Mouse (Mus musculus) lung, postnatal 36 days (tissue): ENCODE measurements around the gene Nup133.
"Not testable (repeated sequence)": the region's sequence is repeated elsewhere in the genome, so short reads cannot be mapped to it uniquely, and the experiment has no call there.

ENCODE experiments used
- DNase-seq: peaks from one replicate; pipeline ENCODE4 v3.0.0; 2022; ENCODE audit warnings: mixed read lengths

The Nup133 gene

DNA sequence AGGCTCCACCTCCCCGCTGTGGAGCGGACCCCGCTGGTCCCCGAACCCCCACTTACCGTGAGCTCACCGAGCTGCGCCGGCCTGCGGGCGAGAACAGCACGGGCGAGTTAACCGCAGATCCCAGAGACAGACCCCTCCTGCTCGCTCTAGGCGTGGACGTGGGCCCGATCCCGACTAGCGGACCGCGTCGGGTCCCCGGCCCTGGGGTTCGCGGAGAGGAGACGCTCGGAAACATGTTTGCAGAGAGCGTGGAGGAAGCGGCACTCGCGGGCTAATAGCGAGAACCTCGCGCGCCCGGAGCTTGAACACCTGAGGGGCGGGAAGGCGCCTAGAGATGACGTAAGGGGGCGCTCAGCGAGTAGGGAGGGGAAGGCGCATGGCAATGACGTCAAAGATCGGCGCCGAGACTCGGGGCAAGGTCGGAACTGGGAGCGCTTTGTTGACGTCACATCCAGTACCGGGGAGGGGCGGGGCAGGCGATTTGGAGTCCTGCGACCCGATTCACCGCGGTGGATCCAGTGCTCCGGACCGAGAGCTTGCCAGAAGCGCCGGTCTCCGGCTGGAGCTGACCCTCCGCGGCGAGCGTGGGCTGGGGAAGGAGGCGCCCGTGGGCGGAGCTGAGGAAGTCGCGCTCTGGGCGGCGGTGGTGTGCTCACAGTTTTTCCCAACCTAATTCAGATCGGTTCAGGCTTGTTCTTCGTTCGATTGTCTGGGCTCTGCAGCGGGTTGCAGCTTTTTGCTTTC lies at the start of gene Nup133:
Gene Nup133, minus strand, starts transcription at position 324 of the 744 bp plus-strand sequence.
- peak; percentile 100 for DNase-seq

DNA sequence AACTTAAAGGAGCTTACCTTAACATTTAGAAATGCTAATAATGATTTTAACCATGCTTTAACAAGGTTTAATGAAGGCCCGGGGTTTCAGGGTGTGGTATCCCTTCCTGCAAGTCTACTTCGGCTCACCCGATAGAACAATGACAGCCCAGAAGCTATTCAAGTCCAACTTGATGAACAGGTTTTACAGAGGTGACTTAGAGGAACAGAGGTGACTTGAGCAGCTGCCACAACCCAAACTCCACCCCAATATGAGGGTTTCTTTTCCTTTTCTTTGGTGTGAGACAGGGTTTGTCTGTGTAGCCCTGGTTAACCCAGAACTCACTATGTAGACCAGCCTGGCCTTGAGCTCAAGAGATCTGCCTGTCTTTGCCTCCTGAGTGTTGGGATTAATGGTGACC lies 44.9 kb upstream of the Nup133 start:
- peak; percentile 40 for DNase-seq

DNA sequence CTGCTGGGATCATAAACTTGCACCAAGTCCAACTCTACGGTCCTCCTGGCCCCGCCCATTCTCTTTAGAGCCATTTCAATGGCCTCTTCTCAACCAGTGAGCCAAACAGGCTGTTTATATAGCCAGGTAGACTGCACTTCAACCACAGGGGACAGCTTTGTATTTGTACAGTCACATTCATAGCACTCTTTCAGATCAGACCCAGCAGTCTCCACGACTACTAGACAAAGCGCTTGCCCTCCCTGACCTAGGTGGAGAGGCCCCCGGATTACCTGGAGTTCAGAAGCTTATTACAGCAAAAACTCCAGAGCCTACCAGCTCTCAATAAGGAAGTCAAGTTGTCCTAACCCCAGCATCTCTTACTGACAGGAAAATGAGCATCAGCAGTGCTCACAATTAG lies 44.5 kb upstream of the Nup133 start:
- DNase-seq: peak; percentile 18

DNA sequence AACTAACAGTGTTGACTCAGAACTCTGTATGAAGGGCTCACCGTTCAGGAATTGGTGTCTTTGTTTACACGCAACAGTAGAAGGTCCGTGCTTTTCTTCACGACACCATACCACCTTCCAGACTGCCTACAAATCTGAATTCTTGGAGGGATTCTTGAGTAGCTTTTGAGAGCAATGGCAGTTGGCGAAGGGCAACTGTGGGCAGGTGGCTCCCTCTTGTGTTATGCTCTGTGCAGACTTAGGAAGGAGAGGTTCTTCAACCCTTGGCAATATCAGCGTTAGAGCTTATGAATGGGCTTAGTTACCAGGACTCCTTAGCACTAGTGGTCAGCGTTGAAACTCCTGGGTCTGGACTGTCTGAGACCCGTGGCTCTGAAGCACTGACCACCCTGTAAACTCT lies 43.5 kb upstream of the Nup133 start:
- peak; percentile 32 for DNase-seq

DNA sequence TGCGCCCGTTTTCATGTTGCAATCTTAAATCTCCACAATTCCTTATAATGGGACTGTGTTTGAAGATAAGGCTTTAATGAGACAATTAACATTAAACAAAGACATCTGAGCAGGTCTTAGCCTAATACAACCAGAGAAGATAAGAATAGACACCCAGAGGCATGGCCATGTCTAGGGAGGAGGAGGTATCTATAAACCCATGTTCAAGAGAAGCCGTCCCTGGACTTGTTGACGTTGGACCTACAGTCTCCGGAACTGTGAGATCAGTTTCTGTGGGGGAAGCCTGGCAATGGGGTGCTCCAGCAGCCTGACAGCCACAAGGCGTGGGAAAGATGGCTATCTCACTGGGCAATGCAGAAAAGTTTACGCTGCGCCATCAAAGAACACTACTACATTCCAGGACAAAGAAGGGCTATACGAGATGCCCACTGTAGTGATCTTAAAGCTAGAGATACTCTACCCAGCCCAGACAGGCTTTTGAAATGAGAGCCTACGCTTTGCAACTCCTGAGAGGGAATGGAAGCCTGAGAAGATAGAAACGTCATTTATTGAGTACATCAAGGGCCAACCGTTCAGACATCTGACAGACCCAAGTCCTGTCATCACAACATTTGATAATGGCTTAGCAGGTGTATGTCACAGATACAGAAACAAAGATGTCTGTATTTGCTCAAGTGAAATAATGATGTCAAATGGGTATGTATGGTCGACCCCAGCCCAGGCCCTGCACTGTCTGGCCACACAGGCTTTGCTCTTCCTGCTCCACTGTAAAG lies 41.4 kb upstream of the Nup133 start:
- DNase-seq: no peak

DNA sequence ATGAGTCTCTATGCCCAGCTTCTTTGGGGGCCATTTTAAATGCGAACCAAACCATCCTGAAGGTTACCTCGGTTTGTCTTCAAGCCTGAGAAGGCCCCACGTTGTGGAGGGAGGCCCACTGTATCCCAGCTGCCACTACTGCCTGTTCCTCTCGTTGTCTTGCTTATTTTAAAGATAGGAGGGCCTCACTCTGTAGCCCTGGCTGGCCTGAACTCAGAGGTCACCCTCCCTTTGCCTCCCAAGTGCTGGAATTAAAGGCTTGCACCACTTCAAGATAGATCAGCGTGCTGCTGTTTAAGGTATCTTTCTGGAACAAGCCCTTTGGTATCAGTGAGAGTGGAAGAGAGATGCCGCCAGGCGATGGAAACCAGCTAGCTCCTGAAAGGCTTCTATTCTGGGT lies 40.1 kb upstream of the Nup133 start:
- no peak for DNase-seq

DNA sequence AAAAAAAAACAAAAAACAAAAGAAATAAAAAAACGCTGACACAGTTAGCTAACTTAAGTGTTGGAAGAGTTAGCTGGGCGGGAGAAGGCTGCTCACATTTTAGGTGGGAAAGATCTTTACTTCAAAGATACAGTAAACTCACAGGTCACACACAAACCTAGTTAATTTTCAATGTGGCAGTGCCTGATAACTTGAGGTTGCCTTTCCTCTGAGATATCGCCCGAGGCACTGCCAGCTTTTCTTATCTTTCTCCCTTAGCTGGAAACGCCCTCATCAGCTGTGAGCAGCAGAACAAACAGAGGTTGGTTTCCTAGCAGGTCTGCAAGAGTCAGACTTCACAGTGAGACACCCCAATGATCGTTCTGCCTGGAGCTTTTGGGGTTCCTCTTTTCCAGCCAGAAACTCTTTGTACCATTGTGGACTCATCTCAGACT lies 39.6 kb upstream of the Nup133 start:
- DNase-seq: peak; percentile 38

DNA sequence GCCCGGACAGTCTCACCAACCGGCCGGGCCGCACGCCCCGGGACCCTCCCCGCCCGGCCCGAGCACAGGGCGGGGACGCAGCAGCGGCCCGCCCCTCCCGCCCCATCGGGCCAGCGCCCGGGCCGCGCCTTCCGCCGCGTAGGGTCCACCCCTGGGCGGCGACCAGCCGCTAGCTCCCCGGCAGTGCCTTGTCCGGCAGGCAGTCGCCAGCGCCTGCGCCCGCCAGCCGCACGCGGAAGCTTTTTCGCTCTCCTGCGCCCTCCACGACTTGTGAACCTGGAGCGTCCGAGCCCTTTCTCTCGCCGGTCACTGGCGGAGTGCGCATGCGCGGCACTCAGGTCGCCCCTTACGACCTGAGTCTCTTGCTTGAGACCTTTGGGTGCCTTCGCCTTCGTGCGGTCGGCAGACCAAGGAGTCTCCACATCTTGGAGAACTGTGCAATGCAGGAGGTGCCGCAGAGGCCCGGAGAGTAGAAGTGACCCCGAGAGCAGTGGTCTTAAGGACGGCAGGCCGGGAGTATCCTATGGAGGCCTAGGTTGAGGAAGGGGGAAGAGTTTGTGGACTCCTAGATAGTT lies 33.8 kb upstream of the Nup133 start, which contains the start of gene Abcb10:
Gene Abcb10, minus strand, starts transcription at position 297 of the 575 bp plus-strand sequence.
- DNase-seq: peak; percentile 94

DNA sequence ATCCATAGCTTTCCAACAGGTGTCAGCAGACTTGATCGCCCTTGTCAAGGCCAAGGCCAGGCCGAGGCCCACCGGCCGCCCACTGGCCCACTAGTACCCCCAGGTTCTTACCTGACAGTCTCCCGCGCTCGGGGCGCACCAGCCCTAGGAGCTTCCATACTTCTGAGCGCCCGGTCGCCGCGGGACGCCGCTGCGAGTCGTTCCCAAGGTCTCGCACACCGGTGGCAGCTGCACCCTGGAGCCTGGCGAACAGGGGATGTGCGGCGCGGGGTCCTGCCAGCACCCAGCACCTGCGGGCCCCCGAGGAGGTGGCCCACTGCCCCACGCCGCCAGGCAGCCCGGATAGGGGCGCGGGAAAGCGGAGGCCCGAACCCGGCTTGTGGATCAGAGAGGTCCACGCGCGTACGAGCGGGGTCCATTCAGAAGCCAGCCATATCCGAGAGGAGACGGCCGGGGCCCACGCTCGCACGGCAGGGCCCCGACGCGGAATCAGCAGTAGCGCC lies 33.3 kb upstream of the Nup133 start:
- no peak for DNase-seq

DNA sequence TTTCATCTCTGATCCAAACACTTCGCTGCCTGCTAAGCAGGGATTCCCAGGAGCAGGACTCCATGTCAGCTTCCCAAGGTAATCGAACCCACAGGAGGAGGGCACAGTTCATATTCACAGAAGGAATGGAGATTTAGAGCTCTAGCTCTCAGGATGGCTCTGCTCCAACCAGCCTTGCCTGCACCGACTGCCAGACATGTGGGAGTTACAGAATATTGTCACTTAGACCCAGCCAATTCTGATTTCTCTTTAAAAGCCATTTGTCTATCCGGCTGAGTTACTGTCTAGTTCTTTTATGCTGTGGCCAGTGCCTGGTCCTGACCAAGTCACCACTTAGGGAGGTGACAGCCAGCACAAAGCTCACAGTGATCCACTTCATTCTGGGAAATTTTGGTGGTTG lies 32.6 kb upstream of the Nup133 start:
- no peak for DNase-seq

DNA sequence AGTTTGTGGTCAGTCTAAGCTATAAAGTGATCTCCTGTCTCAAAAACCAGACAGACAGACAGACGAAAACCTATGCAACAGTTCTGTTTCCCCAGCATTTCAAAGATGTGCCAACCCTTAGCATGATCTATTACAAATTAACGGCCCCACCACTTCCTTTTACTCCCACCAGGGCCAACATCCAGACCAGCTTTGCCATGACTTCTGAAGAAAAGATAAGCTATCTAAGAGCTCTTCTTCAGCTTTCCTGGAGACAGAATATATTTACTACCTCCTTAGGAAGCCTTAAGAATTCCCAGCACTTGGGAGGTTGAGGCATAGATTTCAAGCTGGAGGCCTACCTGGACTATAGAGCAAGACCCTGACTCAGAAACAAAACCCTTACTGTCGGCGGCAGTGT lies 31.2 kb upstream of the Nup133 start:
- DNase-seq: no peak

DNA sequence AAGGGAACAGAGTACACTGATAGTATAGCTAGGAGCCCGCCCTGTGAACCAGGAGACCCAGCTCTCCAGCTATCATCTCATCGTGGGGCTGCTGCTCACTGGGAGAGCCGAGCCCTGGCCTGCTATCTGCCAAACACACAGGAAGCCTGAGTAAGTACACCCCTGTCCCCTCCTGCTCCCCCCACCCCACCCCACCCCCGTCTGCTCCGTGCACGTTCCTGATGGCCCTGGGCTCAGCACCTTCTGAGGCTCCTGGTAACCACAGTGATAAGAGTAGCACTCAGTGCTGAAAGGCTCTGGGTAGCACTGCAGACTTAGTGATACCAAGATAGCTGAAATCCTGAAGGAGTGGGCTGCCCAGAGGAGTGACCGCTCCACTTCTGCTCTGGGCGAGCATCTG lies 29.9 kb upstream of the Nup133 start:
- DNase-seq: no peak

DNA sequence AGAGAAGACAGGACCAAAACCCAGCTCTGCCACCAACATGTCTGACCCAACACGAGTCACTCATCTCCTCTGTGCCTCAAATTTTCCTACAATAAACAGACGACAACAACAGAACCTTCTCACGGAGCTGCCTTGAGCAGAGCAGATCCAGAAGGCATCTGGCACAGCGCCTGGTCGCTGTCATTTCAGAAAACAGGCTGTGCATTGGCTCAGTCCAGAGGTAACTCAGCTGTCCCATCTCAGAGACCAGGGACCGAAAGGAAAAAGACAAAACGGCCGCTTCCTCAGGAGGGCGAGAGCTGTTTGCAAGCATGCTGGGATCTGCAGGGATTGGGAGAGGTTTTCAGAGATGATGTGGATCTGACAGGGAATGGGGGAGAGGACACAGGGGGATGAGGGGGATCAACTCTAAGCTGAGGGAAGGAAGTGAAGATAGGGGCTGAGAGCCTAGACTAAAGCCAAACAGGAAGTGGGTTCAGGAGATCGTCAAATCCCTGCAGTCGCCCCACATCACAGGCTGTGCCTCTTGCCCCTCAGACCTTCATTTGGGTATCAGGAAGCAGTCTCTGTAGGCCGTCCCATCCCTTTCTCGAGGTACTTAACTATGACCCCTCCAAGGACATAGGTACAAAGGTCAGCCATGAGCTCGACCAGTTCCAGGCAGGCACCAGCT lies 29.2 kb upstream of the Nup133 start:
- peak; percentile 50 for DNase-seq

DNA sequence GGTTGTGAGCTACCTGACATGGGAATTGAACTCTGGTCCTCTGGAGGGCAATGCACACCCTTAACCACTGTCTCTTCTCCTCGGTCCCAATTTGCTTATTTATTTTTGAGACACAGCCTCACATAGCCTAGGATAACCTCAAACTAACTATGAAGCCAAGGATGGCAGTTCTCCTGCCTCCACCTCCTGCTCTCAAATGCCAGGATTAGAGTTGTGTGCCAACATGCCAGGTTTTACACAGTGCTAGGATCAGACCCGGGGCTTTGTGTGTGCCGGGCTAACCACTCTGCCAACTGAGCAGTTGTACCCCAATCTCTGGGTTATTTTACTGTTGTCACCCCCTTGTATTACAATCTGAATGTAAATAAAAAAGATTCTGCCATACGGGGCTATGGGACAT lies 28.4 kb upstream of the Nup133 start:
- no peak for DNase-seq

DNA sequence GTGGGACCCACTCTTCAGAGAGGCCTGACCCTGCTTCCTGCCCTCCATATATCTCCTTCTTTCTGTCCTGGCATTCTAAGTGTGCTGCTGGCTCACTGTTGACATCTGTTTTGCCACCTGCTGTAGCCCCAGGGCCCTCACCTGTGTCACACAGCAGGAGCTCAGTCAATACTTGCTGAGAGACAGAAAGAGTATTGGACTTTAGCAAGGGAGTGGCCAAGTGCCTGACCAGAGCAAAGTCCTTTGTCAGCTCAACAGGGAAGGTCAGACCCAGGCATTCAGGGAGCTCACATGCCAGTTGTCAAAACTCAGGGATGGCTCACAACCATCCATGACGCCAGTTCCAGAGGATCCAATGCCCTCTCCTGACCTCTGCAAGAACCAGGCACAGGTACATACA lies 24.4 kb upstream of the Nup133 start:
- DNase-seq: no peak

DNA sequence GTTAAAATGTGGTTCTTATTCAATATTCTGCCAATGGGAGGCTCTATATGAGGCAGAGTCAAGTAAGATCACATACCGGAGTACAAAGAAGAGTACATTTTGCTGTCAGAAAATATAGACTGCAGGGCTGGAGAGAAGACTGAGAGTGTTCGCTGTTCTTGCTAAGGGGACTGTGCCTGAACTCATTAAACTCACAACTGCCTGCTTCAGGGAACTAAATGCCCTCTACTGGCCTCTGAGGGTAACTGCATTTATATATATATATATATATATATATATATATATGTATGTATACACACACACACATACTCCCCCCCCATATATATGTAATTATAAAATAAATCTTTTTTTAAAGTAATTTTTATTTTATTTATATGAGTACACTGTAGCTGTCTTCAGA lies 17.8 kb upstream of the Nup133 start:
- no peak for DNase-seq

DNA sequence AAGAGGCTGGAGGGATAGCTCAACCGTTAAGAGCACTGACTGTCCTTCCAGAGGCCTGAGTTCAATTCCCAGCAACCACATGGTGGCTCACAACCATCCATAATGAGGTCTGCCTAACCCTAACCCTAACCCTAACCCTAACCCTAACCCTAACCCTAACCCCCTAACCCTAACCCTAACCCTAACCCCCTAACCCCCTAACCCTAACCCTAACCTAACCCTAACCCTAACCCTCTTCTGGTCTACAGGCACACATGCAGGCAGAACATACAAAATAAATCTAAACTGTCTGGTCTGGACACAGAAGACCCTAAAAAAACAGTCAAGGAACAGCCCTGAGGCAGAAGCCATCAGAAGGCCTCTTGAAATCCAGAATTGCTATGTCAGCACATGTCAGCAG lies 12.3 kb upstream of the Nup133 start:
- no peak for DNase-seq

DNA sequence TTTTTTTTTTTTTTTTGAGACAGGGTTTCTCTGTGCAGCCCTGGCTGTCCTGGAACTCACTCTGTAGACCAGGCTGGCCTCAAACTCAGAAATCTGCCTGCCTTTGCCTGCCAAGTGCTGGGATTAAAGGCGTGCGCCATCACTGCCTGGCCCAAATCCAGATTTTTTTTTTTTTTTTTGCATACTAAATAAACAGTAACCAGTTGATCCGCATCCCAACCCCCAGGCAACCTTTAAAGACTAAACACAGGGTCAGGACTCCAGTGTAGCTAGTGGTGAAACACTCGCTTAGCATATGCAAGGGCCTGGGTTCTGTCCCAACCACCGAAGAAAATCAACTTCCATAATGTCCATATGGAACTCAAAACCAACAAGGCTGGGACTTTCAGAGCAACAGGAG lies 11.5 kb upstream of the Nup133 start:
- DNase-seq: not testable (repeated sequence)

DNA sequence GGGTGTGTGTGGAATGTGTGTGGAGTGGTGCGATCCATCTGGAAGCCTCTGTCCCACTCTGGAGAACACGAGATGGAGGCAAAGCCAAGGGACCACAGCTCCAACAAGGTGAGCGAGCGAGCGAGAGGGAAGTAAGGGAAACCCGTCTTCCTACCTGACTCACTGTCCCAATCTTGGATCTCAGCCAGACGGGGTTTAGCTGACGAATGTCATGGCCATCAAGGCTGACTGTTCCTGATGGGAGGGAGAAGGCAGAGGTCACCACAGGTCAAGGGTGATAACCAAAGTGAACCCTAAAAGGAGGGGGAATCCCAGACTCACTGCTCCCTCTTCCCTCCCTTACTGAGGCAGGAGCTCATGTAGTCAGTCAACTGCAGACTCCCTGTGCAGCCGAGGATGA lies 11.0 kb upstream of the Nup133 start:
- DNase-seq: no peak

DNA sequence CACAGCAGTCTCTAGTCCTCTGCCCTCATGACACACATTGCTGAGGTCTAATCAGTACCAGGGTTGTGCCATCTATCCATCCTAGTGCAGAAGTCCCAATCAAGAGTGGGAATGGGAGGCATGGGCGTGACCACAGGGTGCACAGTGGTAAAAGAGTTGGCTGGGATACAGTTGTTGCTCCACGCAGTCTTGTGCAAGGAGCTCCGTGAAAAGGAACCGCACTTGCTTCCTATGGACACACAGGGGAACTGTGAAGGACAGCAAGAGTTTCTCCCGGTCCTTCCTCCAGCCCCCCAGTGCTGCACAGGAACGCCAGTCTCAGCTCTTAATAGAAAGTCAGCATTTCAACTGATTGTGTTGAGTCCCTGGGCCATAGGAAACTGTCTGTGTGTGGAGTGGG lies 10.4 kb upstream of the Nup133 start:
- no peak for DNase-seq

DNA sequence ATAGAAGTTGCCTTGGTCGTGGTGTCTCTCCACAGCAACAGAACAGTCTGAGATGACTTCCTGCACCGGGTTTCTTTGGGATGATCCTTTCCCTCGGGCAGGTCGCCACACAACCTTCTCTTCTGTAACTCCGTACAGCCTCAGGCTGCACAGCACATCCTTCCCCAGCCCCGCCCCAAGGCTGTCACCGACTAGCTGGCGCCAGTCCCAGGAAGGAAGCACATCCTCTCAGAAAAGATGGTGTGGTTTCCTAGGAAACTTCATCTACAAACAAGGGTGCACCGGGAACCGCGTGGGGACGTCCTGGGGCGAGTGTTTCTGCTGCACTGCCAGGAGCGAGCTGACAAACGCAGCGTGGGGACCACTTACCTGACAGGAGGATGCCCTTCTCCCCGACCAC lies 9.1 kb upstream of the Nup133 start:
- DNase-seq: no peak

DNA sequence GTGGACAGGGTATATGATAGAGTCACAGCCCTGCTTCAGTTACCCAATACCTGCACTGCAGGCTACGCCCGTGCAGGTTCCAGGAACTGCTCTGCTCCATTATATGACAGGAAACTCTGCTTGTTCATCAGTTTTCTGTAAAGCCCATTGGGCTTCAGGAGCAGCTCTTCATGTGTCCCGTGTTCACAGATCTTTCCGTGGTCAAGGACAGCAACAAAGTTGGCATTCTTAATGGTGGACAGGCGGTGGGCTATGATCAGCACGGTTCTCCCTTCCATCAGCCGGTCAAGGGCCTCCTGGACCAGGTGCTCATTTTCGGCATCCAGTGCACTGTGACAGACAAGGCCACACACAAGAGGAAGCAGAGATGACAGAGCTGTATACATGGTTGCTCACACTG lies 5.2 kb upstream of the Nup133 start:
- no peak for DNase-seq

DNA sequence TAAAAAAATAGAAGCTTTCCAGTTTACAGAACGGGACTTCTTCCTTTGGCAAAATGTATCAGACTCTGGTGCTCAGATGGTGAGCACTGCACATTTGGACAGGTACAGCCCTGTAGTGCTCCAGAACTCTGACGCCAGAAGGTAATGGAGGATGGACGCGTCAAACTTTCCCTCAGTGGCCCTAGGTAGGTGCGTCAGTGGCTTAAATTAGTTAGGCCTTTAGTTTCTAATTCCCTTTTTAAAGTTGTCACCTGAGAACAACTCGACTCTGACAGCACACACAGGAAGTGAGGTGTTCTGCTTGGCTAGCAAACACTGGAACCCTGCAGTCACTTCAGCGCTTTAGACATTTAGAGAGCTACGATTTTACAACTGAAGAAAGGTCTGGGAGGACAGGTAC lies 4.6 kb upstream of the Nup133 start:
- no peak for DNase-seq
